Mouse (Mus musculus): ENCODE data around the gene Gm9844. TPM values are rescaled to one million over a fixed set of nuclear protein-coding genes. Genes with fewer than 3 reads are reported as not detected.

The Gm9844 gene
- polyA plus RNA-seq, 1 experiment, result 6.4 TPM

DNA sequence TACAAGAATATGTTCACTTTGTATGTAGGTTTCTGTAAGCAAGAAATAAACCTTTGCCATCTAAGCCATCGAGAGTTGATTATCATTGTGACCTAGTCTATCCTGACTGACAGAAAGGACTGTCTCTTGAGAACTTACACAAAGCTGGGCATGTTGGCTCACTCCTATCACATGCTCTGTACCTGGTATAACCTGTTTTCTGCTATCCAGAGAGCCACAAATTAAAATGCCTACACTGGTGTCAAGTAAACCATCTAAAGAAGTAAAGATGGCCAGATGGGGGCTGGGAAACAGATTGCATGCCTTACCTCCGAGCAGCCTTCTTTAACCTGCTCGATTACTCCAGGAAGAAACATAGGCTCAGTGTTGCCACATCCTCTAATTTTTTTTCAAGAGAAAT is 15.6 kb downstream of the Gm9844 start:
- DNase-seq, result no peak
- H3K27ac ChIP-seq (ENCODE audit: insufficient read depth, low read length), result no peak overlapping the region
- H3K4me1 ChIP-seq (ENCODE audit: control insufficient read depth, insufficient read depth, low read length), result no peaks in the 10 kb centered on the region
- WGBS, result 81% methylated on average over 3 of the region's 3 CpGs
- H3K27me3 ChIP-seq (ENCODE audit: control insufficient read depth, insufficient read depth, low read length), result no peaks in the 10 kb centered on the region
- no peak overlapping the region for H3K4me3 ChIP-seq (replicated peaks; ENCODE audit: insufficient read depth, low read depth, low read length)
- no peak for TF ChIP-seq POLR2A (IDR thresholded peaks at IDR 0.05; ENCODE audit: borderline replicate concordance, insufficient read depth, low read length)
- TF ChIP-seq CTCF (IDR thresholded peaks at IDR 0.05; ENCODE audit: borderline replicate concordance, insufficient read depth, low read depth, low read length), result no peak

DNA sequence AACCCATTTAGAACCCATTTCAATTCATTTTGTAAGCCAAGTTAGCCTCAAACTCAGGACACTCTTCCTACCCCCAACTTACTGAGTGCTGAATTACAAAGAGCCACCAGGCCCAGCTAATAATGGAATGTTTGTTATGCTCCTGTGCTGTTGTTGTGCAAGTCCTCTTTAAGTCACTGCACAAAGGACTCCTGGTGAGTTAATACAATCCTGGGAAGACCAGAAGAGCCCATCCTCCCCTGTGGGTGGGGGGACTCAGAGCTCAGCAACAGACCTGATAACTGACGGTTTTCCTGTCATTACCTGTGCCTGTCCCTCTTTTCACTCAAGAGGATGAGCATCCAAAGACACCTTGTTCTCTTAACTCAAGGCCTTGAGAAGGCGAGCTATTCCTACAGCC is 17.6 kb downstream of the Gm9844 start:
- DNase-seq, result no peak
- no peak overlapping the region for H3K27ac ChIP-seq (ENCODE audit: insufficient read depth, low read length)
- 31% methylated on average over 2 of the region's 2 CpGs for WGBS
- TF ChIP-seq POLR2A (IDR thresholded peaks at IDR 0.05; ENCODE audit: borderline replicate concordance, insufficient read depth, low read length) (no peak), CTCF (IDR thresholded peaks at IDR 0.05; ENCODE audit: borderline replicate concordance, insufficient read depth, low read depth, low read length) (no peak)
- no peak overlapping the region for H3K4me3 ChIP-seq (replicated peaks; ENCODE audit: insufficient read depth, low read depth, low read length)
- H3K4me1 ChIP-seq (ENCODE audit: control insufficient read depth, insufficient read depth, low read length), result no peaks in the 10 kb centered on the region
- no peaks in the 10 kb centered on the region for H3K27me3 ChIP-seq (ENCODE audit: control insufficient read depth, insufficient read depth, low read length)

DNA sequence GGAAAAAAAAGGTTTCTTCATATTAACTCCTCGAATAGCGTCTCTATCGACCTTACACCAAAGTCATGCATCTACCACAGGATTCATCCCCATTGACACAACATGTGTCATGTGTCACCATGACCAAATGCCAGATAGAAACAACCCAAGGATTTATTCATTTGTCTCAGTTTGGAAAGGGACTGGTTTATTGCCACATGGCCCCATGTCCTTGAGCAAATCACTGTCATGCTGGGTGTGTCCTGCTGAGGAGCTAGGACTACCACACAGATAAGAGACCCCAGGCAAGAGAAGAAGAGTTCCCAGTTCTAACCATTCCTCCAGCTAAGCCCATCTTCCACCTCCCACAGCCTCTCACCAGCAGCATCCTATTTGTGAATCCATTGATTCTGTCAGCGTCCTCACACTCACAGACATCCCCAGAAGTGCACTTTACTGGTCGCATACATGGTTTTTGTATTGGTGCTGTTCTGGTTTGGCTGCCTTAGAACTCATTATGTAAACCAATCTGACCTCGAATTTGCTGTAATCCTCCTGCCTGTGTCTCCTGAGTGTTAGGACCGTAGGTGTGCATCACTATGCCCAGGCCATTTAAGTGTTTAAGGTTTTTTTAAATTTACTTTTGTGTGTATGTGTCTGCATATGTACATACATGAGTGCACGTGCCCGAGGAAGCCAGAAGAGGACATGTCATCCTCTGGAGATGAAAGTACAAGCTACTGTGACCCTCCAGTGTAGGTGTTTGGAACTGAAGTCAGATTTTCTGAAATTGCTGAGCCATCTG is 20.6 kb downstream of the Gm9844 start:
- Histone ChIP-seq H3K27me3 (ENCODE audit: control insufficient read depth, insufficient read depth, low read length) (no peaks in the 10 kb centered on the region), H3K27ac (ENCODE audit: insufficient read depth, low read length) (no peak overlapping the region), H3K4me1 (ENCODE audit: control insufficient read depth, insufficient read depth, low read length) (peaks cover 6% of the 10 kb centered on the region), H3K4me3 (replicated peaks; ENCODE audit: insufficient read depth, low read depth, low read length) (no peak overlapping the region)
- TF ChIP-seq POLR2A (IDR thresholded peaks at IDR 0.05; ENCODE audit: borderline replicate concordance, insufficient read depth, low read length), result no peak
- TF ChIP-seq CTCF (IDR thresholded peaks at IDR 0.05; ENCODE audit: borderline replicate concordance, insufficient read depth, low read depth, low read length), result no peak
- DNase-seq, result no peak
- 93% methylated on average over 9 of the region's 9 CpGs for WGBS

DNA sequence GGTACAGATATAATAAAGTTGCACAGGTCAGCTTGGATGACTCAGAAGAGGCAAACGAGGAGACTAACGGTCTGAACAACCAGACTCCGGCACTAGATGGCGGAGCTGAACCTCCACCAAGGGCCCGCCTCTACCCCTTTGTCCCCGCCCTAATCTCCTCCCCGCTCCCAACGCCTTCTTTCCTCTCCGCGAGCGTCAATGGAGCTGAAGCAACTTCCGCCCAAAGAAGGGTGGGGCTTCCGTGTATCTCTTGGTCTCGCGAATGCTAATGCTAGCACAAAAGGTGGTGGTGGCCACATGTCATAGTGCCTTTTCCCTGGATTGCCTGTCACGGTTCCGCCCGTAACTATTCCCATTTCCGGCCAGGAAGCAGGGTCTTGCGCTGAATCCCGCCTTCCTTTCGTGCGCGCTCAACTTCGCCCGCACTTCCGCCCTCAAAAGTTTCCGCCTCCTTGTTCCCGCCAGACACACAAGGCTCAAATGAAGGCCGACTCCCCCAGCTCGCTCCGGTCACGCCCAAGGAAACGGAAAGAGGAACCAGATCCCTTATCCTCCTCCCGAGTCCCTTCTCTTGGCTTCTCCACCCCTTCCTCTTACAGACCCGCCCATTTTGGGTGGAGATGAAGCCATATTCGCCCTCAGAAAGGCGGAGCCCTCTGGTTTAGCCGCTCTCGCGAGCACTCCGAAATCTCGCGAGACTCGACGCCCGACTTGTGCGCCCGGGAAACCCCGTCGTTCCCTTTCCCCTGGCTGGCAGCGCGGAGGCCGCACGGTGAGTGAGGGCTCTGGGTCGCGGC is 22.1 kb downstream of the Gm9844 start, which contains the start of gene Rps19:
Rps19 (plus strand) TSS at position 476 of the 797 bp plus-strand sequence.
- WGBS, result under 1% methylated on average over 57 of the region's 57 CpGs

DNA sequence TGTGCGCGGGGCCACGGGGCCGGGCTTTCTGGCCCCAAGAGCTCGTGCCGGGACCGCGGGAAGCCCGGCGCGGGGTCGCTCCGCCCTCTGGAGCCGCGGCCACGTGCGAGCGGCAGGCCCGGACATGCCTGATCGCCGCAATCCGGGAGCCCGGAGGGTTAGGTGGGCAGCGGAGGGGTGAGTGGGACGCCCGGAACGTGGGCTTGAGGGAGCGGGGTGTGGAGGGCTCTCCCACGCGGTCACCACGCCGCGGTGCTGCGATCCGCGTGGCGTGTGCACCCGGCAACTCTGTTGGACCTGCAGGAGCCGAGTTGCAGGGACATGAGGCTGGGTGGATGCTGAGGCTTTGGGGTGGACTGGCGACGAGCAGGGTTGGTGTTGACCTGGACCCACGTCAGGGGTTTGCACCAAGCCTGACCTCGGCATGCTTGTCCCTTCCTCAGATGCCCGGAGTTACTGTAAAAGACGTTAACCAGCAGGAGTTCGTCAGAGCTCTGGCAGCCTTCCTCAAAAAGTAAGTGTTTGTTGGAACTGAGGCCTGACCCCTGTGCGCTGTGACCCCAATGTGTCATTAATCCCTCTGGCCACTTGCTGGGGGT is 22.8 kb downstream of the Gm9844 start:
- under 1% methylated on average over 46 of the region's 47 CpGs for WGBS
- peak overlapping the region; percentile 65 for H3K4me3 ChIP-seq (replicated peaks; ENCODE audit: insufficient read depth, low read depth, low read length)
- TF ChIP-seq POLR2A (IDR thresholded peaks at IDR 0.05; ENCODE audit: borderline replicate concordance, insufficient read depth, low read length) (no peak), CTCF (IDR thresholded peaks at IDR 0.05; ENCODE audit: borderline replicate concordance, insufficient read depth, low read depth, low read length) (no peak)
- H3K27ac ChIP-seq (ENCODE audit: insufficient read depth, low read length), result peak overlapping the region; percentile 49; the same call in 1 of the 2 replicates
- H3K4me1 ChIP-seq (ENCODE audit: control insufficient read depth, insufficient read depth, low read length), result peaks cover 6% of the 10 kb centered on the region
- peak in 1 of 2 experiments; percentile 57 for DNase-seq
- no peaks in the 10 kb centered on the region for H3K27me3 ChIP-seq (ENCODE audit: control insufficient read depth, insufficient read depth, low read length)

More for the DNA sequence above, 22.1 kb downstream of the Gm9844 start, which contains the start of gene Rps19:
- Histone ChIP-seq H3K4me1 (ENCODE audit: control insufficient read depth, insufficient read depth, low read length) (peaks cover 6% of the 10 kb centered on the region), H3K27ac (ENCODE audit: insufficient read depth, low read length) (peak within 1 kb of the TSS; percentile 50; the same call in 1 of the 2 replicates), H3K4me3 (replicated peaks; ENCODE audit: insufficient read depth, low read depth, low read length) (peak within 1 kb of the TSS; percentile 65), H3K27me3 (ENCODE audit: control insufficient read depth, insufficient read depth, low read length) (no peaks in the 10 kb centered on the region)
- peak; percentile 88 for TF ChIP-seq POLR2A (IDR thresholded peaks at IDR 0.05; ENCODE audit: borderline replicate concordance, insufficient read depth, low read length)
- TF ChIP-seq CTCF (IDR thresholded peaks at IDR 0.05; ENCODE audit: borderline replicate concordance, insufficient read depth, low read depth, low read length), result peak; percentile 63
- peak; percentile 98 to 99 for DNase-seq

DNA sequence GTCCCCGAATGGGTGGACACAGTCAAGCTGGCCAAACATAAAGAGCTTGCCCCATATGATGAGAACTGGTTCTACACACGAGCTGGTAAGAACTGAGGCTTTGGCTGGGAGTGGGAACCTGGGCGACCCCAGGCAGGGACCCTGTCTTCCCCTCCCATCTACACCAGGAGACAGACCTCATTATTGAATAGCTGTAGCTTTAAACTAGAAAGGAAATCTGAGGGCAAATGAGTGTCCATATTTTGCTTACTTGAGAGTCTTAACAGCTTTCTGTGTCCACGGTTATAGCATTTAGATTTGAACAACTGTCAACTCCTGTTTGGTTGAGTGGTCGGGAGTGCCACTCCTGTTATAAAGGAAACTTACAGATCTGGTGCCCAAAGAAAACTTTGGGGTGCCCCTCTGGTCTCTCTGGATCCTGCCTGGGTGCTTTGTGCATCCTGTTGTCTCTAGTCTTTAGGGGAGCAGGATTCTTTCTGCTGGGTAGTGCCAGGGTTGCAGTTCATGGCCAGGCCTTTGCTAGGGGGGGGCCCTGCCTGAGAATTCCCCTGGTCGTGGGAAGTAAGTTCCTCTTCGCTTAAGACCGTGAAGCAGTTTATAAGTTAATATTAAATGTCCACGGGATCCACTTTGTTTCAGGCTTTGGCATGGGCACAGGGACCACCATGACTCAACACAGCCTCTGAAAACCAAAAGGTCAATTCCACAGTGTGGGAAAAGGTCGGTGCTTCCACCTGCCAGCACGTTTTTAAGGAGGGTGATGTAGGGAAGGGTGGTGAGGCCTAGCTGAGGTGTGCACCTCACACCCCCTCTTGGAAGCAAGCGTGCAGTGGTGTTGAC is 23.7 kb downstream of the Gm9844 start:
- Histone ChIP-seq H3K4me1 (ENCODE audit: control insufficient read depth, insufficient read depth, low read length) (peaks cover 6% of the 10 kb centered on the region), H3K4me3 (replicated peaks; ENCODE audit: insufficient read depth, low read depth, low read length) (peak overlapping the region; percentile 29), H3K27ac (ENCODE audit: insufficient read depth, low read length) (no peak overlapping the region), H3K27me3 (ENCODE audit: control insufficient read depth, insufficient read depth, low read length) (no peaks in the 10 kb centered on the region)
- no peak for TF ChIP-seq POLR2A (IDR thresholded peaks at IDR 0.05; ENCODE audit: borderline replicate concordance, insufficient read depth, low read length)
- TF ChIP-seq CTCF (IDR thresholded peaks at IDR 0.05; ENCODE audit: borderline replicate concordance, insufficient read depth, low read depth, low read length), result no peak
- no peak for DNase-seq
- WGBS, result 24% methylated on average over 12 of the region's 12 CpGs

DNA sequence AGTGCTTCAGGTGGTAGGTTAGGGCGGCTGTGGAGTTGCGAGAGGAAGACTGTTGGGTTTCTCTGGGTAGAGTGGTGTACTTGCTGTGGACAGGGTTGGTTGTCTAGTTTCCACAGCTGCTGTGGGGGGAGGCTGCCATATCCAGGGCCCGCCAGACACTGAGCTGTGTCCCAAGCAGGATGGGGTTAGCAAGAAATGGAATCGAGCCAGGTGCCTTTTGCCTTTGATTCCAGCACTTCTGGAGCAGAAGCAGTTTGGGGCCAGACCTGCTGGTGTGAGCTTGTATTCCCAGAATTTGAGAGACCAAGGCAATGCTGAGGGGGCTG is 24.3 kb downstream of the Gm9844 start:
- no peak overlapping the region for H3K4me3 ChIP-seq (replicated peaks; ENCODE audit: insufficient read depth, low read depth, low read length)
- no peak overlapping the region for H3K27ac ChIP-seq (ENCODE audit: insufficient read depth, low read length)
- TF ChIP-seq CTCF (IDR thresholded peaks at IDR 0.05; ENCODE audit: borderline replicate concordance, insufficient read depth, low read depth, low read length) (no peak), POLR2A (IDR thresholded peaks at IDR 0.05; ENCODE audit: borderline replicate concordance, insufficient read depth, low read length) (no peak)
- no peaks in the 10 kb centered on the region for H3K27me3 ChIP-seq (ENCODE audit: control insufficient read depth, insufficient read depth, low read length)
- H3K4me1 ChIP-seq (ENCODE audit: control insufficient read depth, insufficient read depth, low read length), result peaks cover 6% of the 10 kb centered on the region
- no peak for DNase-seq
- WGBS, result 26% methylated on average over 4 of the region's 4 CpGs

All from cerebellum, adult 2 months (tissue).